Mouse (Mus musculus) kidney, postnatal 4 days (tissue): Measurements from ENCODE around the gene Dnah8.

ENCODE experiments used
- DNase-seq, 2 experiments: peaks; one replicate each; pipeline ENCODE4 v3.0.0; 2021; ENCODE audit warnings: mixed read lengths in 2 of 2

Dnah8 gene

GRCm38 (mm10) chr17:30882206-30882605 is 258.1 kb downstream of the Dnah8 start:
- DNase-seq = no peak

- no peak for DNase-seq
Observed at GRCm38 (mm10) chr17:30883534-30883933, 259.4 kb downstream of the Dnah8 start.

- DNase-seq = no peak
Observed at GRCm38 (mm10) chr17:30892086-30892485, 267.9 kb downstream of the Dnah8 start.

GRCm38 (mm10) chr17:30892730-30893129 is 268.6 kb downstream of the Dnah8 start:
- peak in 1 of 2 experiments; percentile 31 for DNase-seq

- DNase-seq = no peak
Observed at GRCm38 (mm10) chr17:30897075-30897474, 272.9 kb downstream of the Dnah8 start.

- DNase-seq = peak; percentile 34 to 49
Observed at GRCm38 (mm10) chr17:30901627-30902026, 277.5 kb downstream of the Dnah8 start, which contains the start of gene Glp1r. Glp1r (plus strand) TSS chr17:30901817.

GRCm38 (mm10) chr17:30904096-30904495 is 279.9 kb downstream of the Dnah8 start:
- DNase-seq = peak in 1 of 2 experiments; percentile 26

GRCm38 (mm10) chr17:30907577-30907976 is 283.4 kb downstream of the Dnah8 start:
- DNase-seq = no peak

GRCm38 (mm10) chr17:30910866-30911731 is 286.9 kb downstream of the Dnah8 start:
- DNase-seq = no peak

GRCm38 (mm10) chr17:30911732-30912088 is 287.6 kb downstream of the Dnah8 start:
- no peak for DNase-seq

GRCm38 (mm10) chr17:30912536-30912935 is 288.4 kb downstream of the Dnah8 start:
- DNase-seq = no peak

GRCm38 (mm10) chr17:30914264-30914663 is 290.1 kb downstream of the Dnah8 start:
- no peak for DNase-seq

GRCm38 (mm10) chr17:30923566-30923965 is 299.4 kb downstream of the Dnah8 start:
- peak in 1 of 2 experiments; percentile 17 for DNase-seq
